Mouse (Mus musculus): ENCODE measurements at regions not wholly inside any gene's neighbourhood (a gene's known extent, or its start where the extent isn't known, plus 50 kb on each side); places are given as distances from the start of the nearest gene placed in this dataset.
"Not testable (repeated sequence)": the region's sequence is repeated elsewhere in the genome, so short reads cannot be mapped to it uniquely, and the experiment has no call there.

- no peak for DNase-seq
Observed at GRCm38 (mm10) chr8:5523281-5523680, 418.1 kb upstream of the Slc10a2 start.

GRCm38 (mm10) chr8:5495861-5496260, 390.7 kb upstream of the Slc10a2 start:
- DNase-seq: no peak

GRCm38 (mm10) chr8:5490491-5490890, 385.3 kb upstream of the Slc10a2 start:
- DNase-seq: no peak

GRCm38 (mm10) chr8:5482938-5483337, 377.8 kb upstream of the Slc10a2 start:
- DNase-seq: no peak

- DNase-seq: no peak
Observed at GRCm38 (mm10) chr8:5472999-5473398, 367.8 kb upstream of the Slc10a2 start.

- DNase-seq: no peak
Observed at GRCm38 (mm10) chr8:5472582-5472981, 367.4 kb upstream of the Slc10a2 start.

- no peak for DNase-seq
Observed at GRCm38 (mm10) chr8:5457619-5458018, 352.5 kb upstream of the Slc10a2 start.

GRCm38 (mm10) chr8:5453469-5453868, 348.3 kb upstream of the Slc10a2 start:
- no peak for DNase-seq

GRCm38 (mm10) chr8:5442243-5442642, 337.1 kb upstream of the Slc10a2 start:
- not testable (repeated sequence) for DNase-seq

- not testable (repeated sequence) for DNase-seq
Observed at GRCm38 (mm10) chr8:5440404-5440803, 335.3 kb upstream of the Slc10a2 start.

- no peak for DNase-seq
Observed at GRCm38 (mm10) chr8:5439054-5439453, 333.9 kb upstream of the Slc10a2 start.

GRCm38 (mm10) chr8:5428303-5428971, 323.3 kb upstream of the Slc10a2 start:
- DNase-seq: no peak

- DNase-seq: not testable (repeated sequence)
Observed at GRCm38 (mm10) chr8:5416841-5417240, 311.7 kb upstream of the Slc10a2 start.

- DNase-seq: no peak
Observed at GRCm38 (mm10) chr8:5384851-5385250, 279.7 kb upstream of the Slc10a2 start.

GRCm38 (mm10) chr8:5378001-5378400, 272.9 kb upstream of the Slc10a2 start:
- no peak for DNase-seq

- no peak for DNase-seq
Observed at GRCm38 (mm10) chr8:5339953-5340352, 234.8 kb upstream of the Slc10a2 start.

- no peak for DNase-seq
Observed at GRCm38 (mm10) chr8:5314594-5314993, 209.4 kb upstream of the Slc10a2 start.

- no peak for DNase-seq
Observed at GRCm38 (mm10) chr8:5299982-5300381, 194.8 kb upstream of the Slc10a2 start.

GRCm38 (mm10) chr8:5297190-5297589, 192.0 kb upstream of the Slc10a2 start:
- no peak for DNase-seq

- DNase-seq: no peak
Observed at GRCm38 (mm10) chr8:5285708-5286161, 180.6 kb upstream of the Slc10a2 start.

GRCm38 (mm10) chr8:5283799-5284198, 178.6 kb upstream of the Slc10a2 start:
- DNase-seq: no peak

GRCm38 (mm10) chr8:5262316-5262715, 157.2 kb upstream of the Slc10a2 start:
- no peak for DNase-seq

GRCm38 (mm10) chr8:5241871-5242270, 136.7 kb upstream of the Slc10a2 start:
- DNase-seq: peak; percentile 11

Data from kidney, postnatal 14 days (tissue).